Mouse (Mus musculus) frontal cortex, postnatal 36 days (tissue): ENCODE measurements around the gene Nabp2.

Source experiments
- DNase-seq, 2 experiments: peaks; one replicate each; pipeline ENCODE4 v3.0.0; 2022; ENCODE audit warnings: low spot score in 2 of 2

The Nabp2 gene

DNA sequence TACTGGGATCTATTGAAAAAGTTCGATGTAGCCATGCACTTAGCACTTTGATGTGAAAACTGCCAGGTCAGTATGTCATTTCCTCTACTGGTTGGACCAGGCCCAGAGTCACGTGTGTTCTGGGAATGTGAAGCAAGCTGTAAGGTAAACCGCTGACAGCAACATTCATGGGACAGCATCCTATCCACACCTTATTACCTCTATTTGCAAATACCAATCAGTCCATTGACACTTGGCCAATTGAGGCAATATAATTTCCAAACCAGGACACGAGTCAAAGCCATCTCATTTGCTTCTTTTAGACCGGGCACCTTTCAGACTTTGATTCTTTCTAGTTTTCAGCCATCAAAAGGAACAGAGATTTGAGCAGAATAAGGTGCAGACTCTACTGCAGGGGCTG is 17.8 kb upstream of the Nabp2 start:
- DNase-seq, result no peak

DNA sequence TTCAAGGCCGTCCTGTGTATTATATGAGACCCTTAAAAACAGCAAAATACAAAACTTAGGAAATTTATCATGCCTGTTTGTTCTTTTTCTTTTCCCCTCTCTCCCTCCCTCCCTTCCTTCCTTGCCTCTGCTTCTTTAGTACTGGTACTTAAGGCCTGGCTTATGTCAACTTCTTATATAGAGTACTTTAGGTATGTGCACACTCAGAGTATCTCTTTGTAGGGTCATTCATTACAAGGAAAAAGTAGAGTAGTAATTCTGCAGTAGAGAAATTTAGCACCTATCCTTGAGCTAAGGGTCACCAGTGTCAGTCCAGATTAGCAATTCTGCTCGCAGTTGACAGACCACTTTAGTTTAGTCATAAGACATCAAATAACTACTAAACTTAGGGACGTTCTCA is 14.0 kb upstream of the Nabp2 start:
- DNase-seq, result no peak

DNA sequence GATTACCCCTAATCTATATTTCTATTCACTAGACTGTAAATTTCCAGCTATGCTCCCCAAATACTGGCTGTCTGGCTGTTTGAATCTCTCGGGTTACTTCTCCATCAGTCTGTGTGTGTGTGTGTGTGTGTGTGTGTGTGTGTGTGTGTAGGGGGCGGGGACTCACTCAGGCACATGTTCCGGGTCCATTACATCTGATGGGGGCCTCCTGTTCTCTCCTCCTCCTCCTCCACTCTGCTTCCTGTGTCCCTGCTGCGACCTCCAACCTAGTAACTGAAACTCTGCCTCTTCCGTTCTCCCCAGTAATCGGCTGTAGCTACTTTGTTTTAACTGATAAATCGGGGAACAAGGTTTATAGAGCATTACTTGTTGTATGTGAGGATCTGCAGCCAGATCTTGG is 13.3 kb upstream of the Nabp2 start:
- no peak for DNase-seq

DNA sequence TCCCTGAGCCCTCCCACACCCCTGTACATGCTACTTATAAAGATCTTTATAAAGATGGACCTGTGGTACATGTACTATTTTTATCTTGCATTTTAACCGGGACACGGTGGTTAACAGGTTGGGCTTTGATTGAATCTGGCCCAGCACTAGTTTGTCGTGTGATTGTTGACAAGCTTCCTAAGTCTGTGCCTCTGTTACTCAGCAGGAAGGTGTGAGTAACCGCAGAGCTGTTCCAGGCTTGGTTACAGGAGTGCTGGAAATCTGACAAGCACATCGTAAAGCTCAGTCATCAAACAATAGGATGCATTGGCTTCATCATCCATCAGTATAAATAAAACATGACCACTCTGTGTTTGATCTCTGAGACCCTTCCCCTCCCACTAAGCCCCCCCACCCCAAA is 11.1 kb upstream of the Nabp2 start:
- no peak for DNase-seq

DNA sequence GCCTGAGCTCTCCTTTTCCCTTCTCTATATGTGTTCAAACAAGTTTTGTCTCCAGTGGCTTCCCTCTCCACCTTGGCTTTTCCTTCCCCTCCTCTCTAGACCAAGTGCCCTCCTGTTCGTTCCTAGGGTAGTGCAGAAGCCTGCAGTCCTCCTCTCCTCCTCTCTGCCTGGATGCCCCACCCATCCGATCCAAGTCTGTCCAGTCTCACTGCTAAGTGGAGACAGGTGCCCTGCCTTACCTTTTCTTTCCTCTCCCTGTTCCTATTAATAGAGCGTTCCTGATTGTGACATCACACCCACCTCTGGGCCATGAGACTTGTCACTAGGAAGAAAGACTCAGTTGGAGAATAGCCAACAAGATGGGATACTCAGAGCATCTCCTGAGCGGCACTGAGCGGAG is 3.6 kb upstream of the Nabp2 start:
- no peak for DNase-seq

DNA sequence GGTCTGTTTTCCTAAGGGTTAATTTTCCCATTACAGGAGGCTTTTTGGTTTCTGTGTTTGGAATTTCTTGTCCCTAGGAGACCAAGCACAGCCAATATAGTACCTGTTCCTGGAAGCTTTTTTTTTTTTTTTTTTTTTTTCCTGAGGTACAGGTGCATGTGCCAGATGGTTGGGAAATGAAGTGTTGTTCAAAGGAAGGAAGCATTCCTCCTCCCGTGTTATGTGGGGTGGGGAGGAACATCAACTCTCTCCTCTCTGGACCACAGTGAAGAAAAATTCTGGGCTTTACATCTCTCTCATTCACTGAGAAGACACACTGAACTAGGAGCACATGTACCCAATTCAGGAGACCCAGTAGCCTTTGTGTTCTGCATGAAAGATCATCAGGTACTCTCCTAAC is 1.8 kb upstream of the Nabp2 start:
- DNase-seq, result no peak

DNA sequence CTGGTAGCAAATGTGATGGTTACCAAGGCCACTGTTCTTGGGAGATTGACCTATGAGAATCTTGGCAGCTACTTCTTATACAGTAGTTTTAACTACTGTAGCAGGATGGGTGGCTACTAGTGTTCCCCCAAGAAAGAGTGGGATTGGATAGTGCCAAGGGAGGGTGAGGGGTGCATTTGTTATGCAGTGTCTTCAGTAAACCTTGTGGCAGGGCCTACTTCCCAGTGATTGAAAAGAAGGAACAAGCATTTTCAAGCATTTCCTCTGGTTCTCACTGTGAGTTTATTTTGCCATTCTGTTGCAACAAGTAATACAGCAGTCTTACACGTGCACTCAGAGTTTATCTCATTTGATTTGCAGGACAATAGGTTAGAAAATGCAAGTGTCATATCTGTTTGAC is 1.3 kb upstream of the Nabp2 start:
- no peak for DNase-seq

DNA sequence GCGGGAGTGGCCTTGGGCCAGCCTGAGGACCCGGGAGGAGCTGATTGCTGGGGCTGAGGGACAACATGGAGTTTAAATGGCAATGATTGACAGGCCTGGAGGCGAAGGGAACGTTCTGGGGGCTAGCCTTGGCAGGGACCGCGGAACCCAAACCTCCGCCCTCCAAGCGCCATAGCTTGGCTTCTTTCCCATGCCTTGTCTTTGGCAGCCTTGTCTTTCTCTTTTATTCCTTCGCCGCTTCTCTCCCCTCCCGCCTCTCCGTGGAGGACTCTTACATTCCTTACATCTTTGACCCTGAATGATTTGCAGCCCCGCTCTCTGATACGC is 726 bp upstream of the Nabp2 start:
- DNase-seq, result peak in 1 of 2 experiments; percentile 54

DNA sequence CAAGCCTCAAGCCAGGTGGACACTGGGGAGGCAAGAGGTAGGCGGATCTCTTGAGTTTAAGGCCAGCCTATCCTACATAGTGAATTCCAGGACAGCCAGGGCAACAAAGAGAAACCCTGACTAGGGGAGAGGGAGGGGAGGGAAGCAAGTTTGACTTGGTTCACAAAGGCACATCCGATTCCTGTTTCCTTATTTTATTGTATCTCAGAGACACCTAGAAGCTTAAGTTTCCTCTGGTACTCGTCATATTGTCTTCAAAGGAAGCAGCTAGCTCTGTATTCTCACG is 789 bp downstream of the Nabp2 start:
- DNase-seq, result no peak

DNA sequence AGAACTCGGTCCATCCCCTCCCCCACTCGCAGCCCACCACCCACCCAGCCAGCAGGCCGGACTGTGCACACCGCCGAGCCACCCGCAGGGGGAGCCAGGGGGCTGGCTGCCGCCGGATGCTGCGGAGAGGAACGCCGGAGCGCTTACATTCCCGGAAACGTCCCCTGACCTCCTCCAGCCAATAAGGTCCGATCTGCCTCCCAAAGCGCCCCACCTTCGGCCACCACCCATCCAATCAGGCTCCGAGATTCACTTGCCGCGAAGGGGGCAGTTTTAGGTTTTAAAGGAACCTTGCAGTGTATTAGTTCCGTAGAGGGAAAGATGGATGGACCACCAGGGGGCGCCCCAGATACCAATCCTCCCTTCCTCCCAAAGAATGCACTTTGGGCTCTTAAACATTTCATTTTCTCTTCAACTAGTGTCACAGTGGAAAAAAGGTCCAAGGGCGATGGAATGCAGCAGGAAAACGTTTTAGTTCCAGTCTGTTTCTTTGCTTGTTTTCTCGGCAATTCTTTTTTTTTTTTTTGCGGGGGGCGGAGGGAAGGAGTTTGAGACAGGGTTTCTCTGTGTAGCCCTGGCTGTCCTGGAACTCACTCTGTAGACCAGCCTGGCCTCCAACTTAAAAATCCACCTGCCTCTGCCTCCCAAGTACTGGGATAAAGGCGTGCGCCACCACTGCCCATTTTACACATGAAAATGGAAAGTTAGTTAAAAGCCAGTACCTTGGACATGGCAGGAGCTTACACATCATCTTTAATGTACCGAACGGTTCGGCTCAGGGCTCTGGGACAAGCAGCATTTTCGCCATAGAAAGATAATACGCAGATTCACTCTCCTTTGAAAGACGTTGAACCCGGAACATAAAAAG is 1.4 kb downstream of the Nabp2 start:
- peak; percentile 97 to 98 for DNase-seq

DNA sequence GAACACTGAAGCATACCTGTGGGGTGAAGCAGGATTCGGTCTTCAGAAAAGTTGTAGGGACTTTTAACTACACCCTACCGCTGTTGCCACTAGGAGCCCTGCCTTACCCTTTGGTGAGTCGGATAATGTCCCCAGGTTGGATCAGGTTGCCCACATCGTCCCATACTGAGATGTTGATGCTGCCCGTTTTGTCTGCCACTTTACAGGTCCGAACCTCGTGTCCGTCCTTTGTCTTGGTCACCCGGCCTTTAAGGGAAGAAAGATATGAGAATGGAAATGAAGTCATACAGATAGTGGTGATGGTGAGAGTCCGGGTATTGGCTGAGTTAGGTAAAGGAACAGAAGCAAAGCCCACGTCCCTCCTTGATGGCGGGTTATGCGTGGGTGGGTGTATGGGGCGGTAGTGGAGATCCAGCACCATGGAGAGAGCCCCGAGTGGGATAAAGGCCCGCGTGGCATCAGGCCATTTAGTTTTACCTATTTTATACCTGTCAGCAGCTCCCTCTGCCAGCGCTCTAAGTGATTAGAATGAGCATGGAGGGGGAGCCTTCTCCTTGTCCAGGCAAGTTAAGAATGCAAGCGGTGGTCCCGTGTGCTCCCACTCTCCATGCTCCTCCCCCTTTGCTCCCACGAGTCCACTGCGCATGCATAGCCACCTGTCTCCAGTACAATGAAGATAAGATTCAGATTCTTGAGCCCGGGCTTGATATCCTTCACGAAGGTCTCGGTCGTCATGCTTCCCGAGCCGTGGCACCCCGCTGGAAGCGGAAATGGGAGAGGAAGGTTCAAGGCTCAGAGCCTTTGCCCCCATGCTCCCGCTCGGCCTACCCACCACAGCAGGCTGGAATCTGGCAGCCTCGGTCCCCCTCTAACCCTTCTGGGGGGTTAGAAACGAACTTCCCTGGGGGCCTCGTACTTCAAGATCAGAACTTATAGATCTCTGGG is 2.4 kb downstream of the Nabp2 start:
- peak; percentile 48 to 56 for DNase-seq

DNA sequence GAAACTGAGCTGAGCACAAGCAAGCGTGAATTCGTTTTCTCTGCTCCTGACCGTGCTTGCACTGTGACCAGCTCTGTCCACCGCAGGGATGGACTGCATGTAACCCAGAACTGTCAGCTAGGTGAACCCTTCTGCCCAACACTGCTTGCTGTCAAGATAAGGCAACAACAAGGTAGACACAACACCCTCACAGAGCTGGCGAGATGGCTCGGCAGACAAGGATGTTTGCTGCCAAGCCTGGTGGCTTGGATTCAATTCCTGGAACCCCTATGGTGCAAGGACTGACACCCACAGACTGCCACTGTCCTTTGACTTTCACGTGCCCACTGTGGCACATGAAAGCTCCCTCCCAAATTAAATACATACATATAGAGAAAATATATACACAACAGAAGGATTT is 7.4 kb downstream of the Nabp2 start:
- no peak for DNase-seq

DNA sequence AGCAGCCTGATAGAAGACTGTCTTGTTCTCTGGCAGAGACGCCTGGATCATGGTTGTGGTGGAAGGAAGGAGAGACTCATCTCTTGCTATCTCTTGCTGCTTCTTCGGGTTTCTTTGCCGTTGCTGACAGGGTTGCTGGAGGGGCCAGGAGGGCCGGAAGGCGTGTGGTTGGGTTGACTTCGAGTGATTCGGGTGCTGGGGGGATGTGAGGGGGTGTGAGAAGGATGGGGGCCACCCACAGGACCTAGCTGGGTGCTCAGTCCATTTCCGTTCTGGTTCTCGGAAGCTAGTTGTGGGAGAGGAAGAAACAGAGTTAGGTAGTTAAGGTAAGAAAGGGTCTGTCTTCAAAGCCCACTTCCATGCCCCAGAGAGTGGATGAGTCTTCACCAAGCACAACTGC is 9.7 kb downstream of the Nabp2 start:
- no peak for DNase-seq

DNA sequence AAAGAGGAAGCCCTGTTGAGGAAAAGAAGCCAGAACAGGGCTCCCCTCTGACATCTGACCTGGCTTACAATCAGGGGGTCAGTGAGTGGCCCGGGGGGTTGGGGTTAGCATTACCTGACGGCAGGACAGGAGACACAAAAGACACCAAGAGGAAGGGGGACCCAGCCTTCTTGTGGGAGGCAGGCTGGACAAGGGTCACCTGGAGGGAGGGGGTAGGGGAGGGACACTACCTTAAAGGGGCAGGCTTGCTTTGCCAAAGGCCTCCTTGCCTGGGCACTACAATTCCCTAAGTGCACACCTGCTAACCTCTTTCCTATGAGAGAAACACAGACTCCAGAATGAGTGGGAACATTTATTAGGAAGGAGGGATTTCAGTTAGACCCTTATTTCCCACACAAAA is 10.2 kb downstream of the Nabp2 start, which contains the start of gene Slc39a5:
Gene Slc39a5, minus strand, starts transcription at position 174 of the 400 bp plus-strand sequence.
- DNase-seq, result no peak

DNA sequence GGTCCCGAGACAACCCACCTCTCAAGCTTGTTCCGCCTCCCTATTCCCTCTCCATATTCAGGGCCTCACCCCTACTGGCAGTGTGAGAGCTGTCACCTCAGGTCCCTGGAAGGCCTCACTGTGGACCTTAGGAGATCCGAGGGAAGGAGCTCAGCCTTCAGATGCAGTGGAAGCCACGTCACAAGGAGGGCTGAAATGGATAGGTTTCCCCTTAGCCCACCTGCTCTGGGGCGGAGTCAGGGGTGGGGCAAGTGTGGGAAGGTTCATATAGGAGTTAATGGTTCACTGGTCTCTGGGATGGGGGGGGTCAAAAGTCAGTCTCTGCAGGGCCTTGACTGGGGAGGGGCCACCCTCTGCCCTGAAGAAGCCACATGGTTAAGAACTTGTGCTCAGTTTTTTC is 11.0 kb downstream of the Nabp2 start:
- DNase-seq, result no peak

DNA sequence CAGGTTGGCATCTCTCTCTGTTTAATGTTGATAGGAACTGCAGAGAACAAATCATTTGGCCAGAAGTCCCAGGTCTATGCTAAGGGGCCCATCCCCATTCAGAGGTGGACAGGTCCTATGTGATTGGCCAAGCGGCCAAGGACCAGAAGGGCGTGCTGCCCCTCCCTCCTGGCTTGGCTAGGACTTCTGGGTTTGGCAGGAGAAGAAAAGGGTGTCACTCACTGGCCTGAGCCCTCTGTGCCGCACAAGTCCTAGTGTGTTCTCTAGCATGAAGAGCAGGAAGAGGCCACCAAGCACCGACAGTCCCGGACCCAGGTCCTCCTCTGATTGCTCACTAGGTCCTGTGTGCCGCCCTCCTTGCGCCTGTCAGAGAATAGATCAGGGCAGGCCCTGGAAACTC is 13.8 kb downstream of the Nabp2 start:
- DNase-seq, result no peak

DNA sequence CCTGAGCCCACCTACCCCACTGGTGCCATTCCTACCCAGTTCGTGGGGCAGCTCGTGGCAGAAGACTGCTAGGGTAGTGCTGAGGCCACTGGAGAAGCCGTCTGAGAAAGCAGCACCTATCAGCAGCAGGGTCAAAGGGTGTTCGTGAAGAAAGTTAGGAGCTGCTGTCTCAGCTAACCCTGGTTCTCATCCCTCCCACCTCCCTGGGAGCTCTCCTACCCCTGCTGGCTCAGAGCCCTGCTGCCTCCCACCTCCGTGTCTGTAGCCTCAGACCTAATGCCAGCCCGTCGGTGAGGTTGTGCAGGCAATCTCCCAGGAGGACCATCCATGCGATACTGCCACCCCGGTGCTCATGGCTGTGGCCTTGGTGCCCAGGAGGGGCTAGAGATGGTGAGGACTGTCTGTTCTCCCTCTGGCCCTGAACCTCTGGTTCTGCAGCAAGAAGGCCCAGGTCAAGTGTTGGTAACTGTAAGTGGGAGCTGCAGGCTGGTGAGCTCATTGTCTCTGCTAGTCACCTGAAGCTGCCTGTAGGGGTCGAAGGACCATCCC is 14.5 kb downstream of the Nabp2 start:
- DNase-seq, result no peak

DNA sequence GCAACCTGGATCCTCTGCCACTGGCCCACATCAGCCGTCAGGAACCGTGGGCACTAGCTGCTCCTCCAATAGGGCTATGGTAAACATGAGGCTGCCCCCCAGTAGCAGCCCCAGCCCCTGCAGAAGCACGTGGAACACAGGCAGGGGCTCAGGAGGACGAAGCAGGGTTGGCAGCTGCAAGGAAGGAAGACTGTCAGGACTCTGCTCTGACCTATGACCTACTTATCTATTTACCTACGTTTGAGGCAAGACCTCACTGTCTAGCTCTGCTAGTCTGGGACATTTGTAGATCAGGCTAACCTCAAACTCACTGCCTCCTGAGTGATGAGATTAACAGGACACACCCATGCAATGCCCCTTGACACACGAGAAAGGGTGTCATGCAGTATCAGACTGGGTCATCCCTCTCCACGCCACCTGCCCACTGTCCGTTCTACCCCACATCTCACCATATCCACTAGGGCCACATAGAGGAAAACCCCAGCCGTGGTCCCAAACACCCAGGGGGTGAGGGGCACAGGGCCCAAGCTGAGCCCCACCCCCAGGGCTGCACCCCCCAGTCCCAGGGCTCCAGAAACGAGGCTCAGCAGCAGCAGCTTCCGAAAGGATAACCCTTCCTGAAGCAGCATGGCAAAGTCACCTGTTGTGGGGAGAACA is 15.1 kb downstream of the Nabp2 start:
- no peak for DNase-seq

DNA sequence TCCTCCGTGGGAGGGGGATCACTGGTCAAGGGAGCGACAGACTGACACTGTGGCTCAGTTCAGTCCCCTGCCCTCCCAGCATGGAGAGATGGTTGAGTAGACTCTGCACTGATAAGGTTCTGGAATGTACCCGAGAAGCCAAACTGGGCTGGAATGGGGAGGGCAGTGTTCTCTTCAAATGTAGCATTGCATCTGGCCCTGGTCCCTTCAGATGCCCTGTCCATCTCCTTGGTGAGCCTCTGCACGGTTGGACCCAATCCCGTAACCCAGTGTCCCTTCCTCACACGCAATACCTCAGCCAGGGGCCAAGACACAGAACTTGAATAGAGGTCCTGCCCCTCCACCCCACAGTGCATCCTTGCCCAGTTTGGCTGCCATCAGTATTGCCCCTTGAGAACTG is 19.4 kb downstream of the Nabp2 start:
- no peak for DNase-seq

DNA sequence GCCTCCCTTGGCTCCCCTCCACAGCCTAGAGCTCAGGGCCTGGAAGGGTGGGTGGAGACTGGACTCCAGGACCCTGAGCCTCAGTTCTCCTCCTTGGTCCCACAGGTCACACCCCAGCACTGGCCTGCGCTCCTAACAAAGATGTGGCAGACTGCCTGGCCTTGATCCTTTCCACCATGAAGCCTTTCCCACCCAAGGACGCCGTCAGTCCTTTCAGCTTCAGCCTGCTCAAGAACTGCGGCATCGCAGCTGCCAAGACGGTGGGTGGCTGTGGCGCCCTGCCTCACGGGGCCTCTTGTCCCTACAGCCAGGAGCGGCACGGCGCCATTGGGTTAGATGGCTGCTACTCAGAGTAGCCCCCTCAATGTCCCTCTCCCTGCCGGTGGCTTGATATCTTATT is 20.9 kb downstream of the Nabp2 start:
- no peak for DNase-seq

DNA sequence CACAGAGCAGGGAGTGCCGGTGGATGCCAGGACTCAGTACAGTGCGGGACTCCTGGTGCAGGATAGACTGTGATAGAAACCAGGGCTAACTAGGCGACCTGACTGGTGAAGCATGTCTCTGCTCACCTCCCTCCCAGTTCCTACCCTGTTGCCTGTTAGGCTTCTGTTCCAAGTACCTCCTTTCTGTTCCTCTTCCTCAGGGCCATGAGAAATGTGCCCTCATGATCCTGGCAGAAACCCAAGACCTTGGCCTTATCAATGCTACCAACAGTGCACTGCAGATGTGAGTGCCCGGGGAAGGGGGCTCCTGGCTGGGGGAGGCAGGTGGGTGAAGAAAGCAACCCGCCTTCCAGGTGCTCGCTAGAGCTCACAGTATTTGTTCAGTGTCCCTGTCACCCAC is 21.7 kb downstream of the Nabp2 start:
- no peak for DNase-seq

DNA sequence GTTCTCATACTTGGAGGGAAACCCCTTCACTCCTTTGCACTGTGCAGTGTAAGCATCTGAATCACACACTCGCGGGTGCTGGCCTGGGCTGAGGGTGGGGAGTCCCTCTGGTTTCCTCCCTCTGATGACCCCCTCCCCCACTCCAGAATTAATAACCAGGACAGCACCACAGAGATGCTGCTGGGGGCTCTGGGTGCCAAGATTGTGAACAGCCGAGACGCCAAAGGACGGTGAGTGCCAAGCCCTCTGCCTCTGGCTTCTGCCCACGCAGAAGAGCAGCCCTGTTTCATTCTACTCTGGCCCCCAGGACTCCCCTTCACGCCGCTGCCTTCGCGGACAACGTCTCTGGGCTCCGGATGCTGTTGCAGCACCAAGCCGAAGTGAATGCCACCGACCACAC is 22.4 kb downstream of the Nabp2 start:
- no peak for DNase-seq
